Mouse (Mus musculus) C2C12 (cell line): Measurements from ENCODE around the gene Hlcs. TPM values are rescaled to one million over a fixed set of nuclear protein-coding genes. Genes with fewer than 3 reads are reported as not detected.

Source experiments
- H3K27me3 ChIP-seq: one replicate; pipeline ENCODE4 v1.6.1; 2011; ENCODE audit not compliant: control insufficient read depth, insufficient read depth, insufficient read length
- H3K36me3 ChIP-seq: one replicate; pipeline ENCODE4 v1.6.1; 2011; ENCODE audit not compliant: control insufficient read depth, insufficient read depth
- H3K4me3 ChIP-seq: one replicate; pipeline ENCODE4 v1.5.1; 2011; ENCODE audit warnings: mild to moderate bottlenecking, control low read depth; ENCODE audit not compliant: poor library complexity, insufficient read depth, severe bottlenecking
- H3K79me2 ChIP-seq: one replicate; pipeline ENCODE4 v1.6.1; 2011; ENCODE audit not compliant: control insufficient read depth, insufficient read depth
- H3K79me3 ChIP-seq: one replicate; pipeline ENCODE4 v1.6.1; 2011; ENCODE audit warnings: low read depth, control low read depth
- H3ac ChIP-seq: one replicate; pipeline ENCODE3; 2011; ENCODE audit warnings: low read depth; ENCODE audit not compliant: control insufficient read depth, insufficient read length
- CEBPB ChIP-seq: IDR thresholded peaks from one replicate; pipeline ENCODE4 v1.6.1; 2011; ENCODE audit warnings: low read depth, mild to moderate bottlenecking, control low read depth, moderate library complexity
- CTCF ChIP-seq: IDR thresholded peaks from one replicate; pipeline ENCODE4 v1.5.1; 2011; ENCODE audit not compliant: control insufficient read depth, insufficient read depth, insufficient read length
- FOSL1 ChIP-seq: IDR thresholded peaks from one replicate; pipeline ENCODE4 v1.8.0; 2011; ENCODE audit warnings: mild to moderate bottlenecking, low read length; ENCODE audit not compliant: poor library complexity, insufficient read depth, severe bottlenecking
- MAX ChIP-seq: IDR thresholded peaks from one replicate; pipeline ENCODE4 v1.6.1; 2011; ENCODE audit warnings: mild to moderate bottlenecking, control low read depth
- MYOD1 ChIP-seq: IDR thresholded peaks from one replicate; pipeline ENCODE4 v1.6.1; 2011; ENCODE audit warnings: low read depth; ENCODE audit not compliant: control insufficient read depth, insufficient read length
- MYOG ChIP-seq: IDR thresholded peaks from one replicate; pipeline ENCODE4 v1.6.1; 2011; ENCODE audit not compliant: control insufficient read depth, insufficient read length; ENCODE audit errors: extremely low read depth
- USF1 ChIP-seq: IDR thresholded peaks from one replicate; pipeline ENCODE4 v1.6.1; 2011; ENCODE audit warnings: low read depth, mild to moderate bottlenecking, control low read depth, moderate library complexity
- polyA plus RNA-seq: library from polyadenylated mRNA; unstranded; fragments of >200 nt; fragmentation: generic; extraction: Trizol; gene quantifications from one replicate; pipeline ENCODE4 v1.2.1, GENCODE M21; 2012; ENCODE audit warnings: missing spikeins

The Hlcs gene
- polyA plus RNA-seq, 1 experiment: 1.7 TPM

GRCm38 (mm10) chr16:94097724-94098455 lies 215.5 kb downstream of the Hlcs start:
- Histone ChIP-seq H3K79me3 (no peaks in the 10 kb centered on the region), H3K79me2 (no peaks in the 10 kb centered on the region), H3K4me3 (no peak overlapping the region), H3K27me3 (no peaks in the 10 kb centered on the region), H3K36me3 (no peaks in the 10 kb centered on the region), H3ac (no peak overlapping the region)
- TF ChIP-seq CEBPB (no peak), CTCF (no peak), USF1 (no peak), MYOG (no peak), FOSL1 (no peak), MAX (no peak), MYOD1 (no peak)

- no peaks in the 10 kb centered on the region for H3K79me3 ChIP-seq
- H3K79me2 ChIP-seq: no peaks in the 10 kb centered on the region
- H3ac ChIP-seq: no peak overlapping the region
- H3K4me3 ChIP-seq: no peak overlapping the region
- no peaks in the 10 kb centered on the region for H3K27me3 ChIP-seq
- TF ChIP-seq MYOD1: no peak
- no peak for TF ChIP-seq USF1
- TF ChIP-seq FOSL1: no peak
- no peak for TF ChIP-seq CEBPB
- no peak for TF ChIP-seq MAX
- H3K36me3 ChIP-seq: no peaks in the 10 kb centered on the region
These were observed 216.9 kb downstream of the Hlcs start for GRCm38 (mm10) chr16:94096479-94096878.

- TF ChIP-seq FOSL1: no peak
- no peak for TF ChIP-seq CEBPB
- TF ChIP-seq CTCF: no peak
- no peak for TF ChIP-seq USF1
- no peak for TF ChIP-seq MYOG
- TF ChIP-seq MYOD1: no peak
- TF ChIP-seq MAX: no peak
- no peaks in the 10 kb centered on the region for H3K27me3 ChIP-seq
These were observed 218.1 kb downstream of the Hlcs start for GRCm38 (mm10) chr16:94095109-94095822.

GRCm38 (mm10) chr16:94094251-94095108 lies 218.9 kb downstream of the Hlcs start:
- Histone ChIP-seq H3K79me2 (no peaks in the 10 kb centered on the region), H3K4me3 (no peak overlapping the region), H3K79me3 (no peaks in the 10 kb centered on the region), H3K36me3 (no peaks in the 10 kb centered on the region), H3K27me3 (no peaks in the 10 kb centered on the region), H3ac (no peak overlapping the region)
- no peak for TF ChIP-seq USF1
- no peak for TF ChIP-seq CTCF
- TF ChIP-seq CEBPB: no peak
- no peak for TF ChIP-seq MYOG
- no peak for TF ChIP-seq MYOD1
- no peak for TF ChIP-seq FOSL1
- TF ChIP-seq MAX: no peak

More at GRCm38 (mm10) chr16:94095109-94095822, 218.1 kb downstream of the Hlcs start:
- Histone ChIP-seq H3K79me2 (no peaks in the 10 kb centered on the region), H3K4me3 (no peak overlapping the region), H3ac (no peak overlapping the region), H3K79me3 (no peaks in the 10 kb centered on the region), H3K36me3 (no peaks in the 10 kb centered on the region)

- Histone ChIP-seq H3K79me2 (no peaks in the 10 kb centered on the region), H3K36me3 (no peaks in the 10 kb centered on the region), H3ac (no peak overlapping the region), H3K4me3 (no peak overlapping the region), H3K79me3 (no peaks in the 10 kb centered on the region), H3K27me3 (no peaks in the 10 kb centered on the region)
- TF ChIP-seq USF1 (no peak), MYOD1 (no peak), CEBPB (no peak), MAX (no peak), MYOG (no peak), FOSL1 (no peak), CTCF (no peak)
These were observed 220.1 kb downstream of the Hlcs start for GRCm38 (mm10) chr16:94093151-94093863.
